Mouse (Mus musculus): ENCODE data around the gene Ptprd.

Gene Ptprd

DNA sequence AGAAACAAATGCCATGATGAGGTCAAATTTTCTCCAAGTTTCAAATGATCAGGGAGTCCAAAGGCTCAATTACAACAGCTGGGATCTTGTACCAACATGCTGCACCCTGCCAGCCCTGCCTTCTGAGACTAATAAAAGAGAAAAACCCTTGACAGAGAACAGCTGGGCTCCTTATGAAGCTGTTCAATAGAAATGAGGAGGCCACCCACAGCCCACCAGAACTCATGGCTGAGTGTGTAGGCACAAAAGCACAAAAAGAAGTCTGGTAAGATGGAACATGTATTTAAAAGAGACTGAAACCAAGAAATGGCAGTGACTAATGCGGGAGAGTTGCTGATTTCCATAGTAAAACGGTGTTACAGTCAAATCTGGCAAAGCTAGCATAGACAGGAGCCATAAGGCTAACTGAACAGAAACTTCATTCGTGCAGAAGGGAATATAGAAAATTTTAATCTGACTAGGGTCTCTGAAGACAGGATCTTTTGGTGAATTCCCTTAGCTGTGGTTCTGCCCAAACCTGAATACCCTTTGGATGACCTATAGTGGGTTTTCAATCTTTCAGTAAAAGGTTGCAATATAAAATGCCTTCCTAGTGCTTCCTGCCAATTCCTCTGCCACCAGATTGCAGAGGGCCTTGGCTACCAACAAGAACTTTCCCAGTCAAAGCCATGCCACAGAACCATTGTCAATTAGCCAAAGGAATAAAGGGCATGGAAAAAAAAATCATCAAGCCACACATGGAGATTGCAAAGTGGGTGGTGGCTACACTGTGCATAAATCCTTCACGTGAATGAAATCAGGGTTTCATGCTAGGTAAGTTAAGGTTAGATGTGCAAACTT is 1841.5 kb downstream of the Ptprd start:
- peak; percentile 39 to 55 for DNase-seq

GRCm38 (mm10) chr4:76369101-76369500 is 1842.7 kb downstream of the Ptprd start:
- no peak for DNase-seq

- DNase-seq = no peak
Observed at GRCm38 (mm10) chr4:76368291-76368690, 1843.5 kb downstream of the Ptprd start.

DNA sequence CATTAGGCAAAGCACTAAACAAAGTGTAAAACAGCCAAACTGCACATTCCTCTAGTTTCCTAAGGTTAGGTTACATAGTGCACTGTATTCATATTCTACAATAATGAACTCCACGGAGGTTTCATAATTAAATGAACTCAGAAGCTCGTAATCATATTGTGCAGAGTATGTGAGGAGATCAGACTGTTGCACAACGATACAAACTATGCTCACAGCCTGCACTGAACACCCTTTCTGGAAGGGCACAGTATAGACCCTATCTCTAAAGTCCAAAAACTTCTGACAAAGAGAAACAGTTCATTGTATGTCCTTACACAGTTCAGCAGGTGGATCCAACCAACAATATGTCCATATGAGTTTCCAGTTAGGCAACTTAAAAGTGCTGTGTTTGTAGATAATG is 1844.5 kb downstream of the Ptprd start:
- no peak for DNase-seq

GRCm38 (mm10) chr4:76365871-76366270 is 1845.9 kb downstream of the Ptprd start:
- peak; percentile 64 to 73 for DNase-seq

DNA sequence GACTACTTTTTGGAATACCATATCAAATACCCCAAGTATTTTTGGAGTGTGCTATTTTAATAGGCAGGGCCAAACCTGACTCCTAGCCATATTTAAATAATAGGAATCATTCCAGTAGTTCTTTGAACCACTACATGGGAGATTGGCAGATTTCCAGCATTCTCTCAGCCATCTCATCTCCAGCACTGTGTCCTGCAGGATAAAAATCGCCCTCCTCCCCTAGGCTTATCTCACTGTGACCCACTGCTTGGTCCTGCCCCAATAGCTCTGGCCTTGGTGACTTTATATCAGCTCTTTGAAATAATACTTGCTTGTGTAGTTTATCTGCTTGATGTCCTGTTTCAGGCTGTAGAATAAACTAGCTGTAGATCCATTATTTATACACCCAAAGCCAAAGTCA is 1850.2 kb downstream of the Ptprd start:
- no peak for DNase-seq

GRCm38 (mm10) chr4:76354167-76354566 is 1857.6 kb downstream of the Ptprd start:
- DNase-seq = no peak

DNA sequence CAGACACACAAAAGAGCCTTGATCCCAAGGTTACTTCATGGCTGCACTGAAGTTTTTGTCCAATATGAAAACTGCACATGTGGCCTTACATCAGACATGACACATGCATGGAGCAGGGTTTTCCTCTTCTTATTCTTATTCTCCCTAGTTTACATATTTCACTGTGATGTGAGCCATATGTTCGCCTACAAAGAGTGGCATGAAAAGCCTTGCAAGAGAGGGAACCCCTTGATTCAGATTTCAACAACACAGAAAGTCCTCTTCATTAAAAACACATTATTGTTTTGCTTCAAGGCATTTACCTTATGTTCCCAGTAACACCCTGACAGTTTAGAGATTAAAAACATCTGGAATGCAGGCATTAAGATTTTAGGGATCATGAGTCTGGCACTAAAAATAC is 1859.3 kb downstream of the Ptprd start:
- DNase-seq = no peak

GRCm38 (mm10) chr4:76351201-76351979 is 1860.4 kb downstream of the Ptprd start:
- DNase-seq = no peak

DNA sequence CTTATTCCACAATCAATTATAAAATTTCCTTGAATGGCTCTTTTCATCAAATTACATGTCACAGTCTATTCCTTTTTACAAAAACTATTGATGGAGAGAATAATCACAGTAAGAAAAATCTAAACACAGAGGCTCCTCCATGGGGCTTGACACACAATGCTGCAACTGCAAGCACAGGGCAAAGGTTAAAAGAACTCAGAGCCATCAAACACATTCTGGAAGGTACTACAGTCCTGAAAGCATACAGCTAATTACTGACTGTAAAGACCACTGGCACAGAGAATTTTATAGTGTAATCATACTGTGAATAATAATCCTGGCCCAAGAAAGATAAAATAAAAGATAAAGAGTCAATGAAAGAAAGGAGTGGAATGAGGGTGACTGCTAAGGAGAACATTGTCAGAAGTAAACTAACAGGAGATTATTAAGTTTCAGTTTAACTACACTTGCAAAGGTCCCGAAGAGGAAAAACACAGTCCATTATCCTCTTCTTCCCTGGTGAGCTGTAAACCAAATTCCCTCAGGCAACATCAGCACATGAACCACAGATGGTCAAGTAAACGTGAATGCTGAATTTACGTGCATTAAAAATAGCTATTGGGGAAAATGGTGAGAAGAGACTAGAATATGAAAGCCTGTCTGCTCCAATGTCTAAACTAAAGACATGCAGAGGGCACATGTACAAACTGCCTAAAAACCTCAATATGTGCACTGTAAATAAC is 1861.4 kb downstream of the Ptprd start:
- no peak for DNase-seq

DNA sequence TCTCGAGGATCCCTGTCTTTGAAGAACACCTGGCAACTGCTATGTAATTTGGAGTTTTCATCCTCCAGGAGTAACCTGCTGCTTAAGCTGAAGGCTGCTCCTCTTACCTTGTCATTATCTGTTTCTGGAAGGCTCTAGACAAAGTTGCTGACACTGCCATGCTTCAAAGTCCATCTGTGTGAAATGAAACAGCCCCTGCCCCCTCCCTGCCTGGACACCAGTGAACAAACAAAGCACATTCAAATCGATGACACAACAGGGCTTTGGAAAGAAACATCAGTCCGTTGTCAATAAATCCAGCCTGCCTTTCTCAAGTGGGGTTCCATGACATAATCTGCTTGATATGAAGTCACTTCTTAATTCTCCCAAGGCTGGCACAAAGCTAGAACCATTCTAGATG is 1867.7 kb downstream of the Ptprd start:
- no peak for DNase-seq

DNA sequence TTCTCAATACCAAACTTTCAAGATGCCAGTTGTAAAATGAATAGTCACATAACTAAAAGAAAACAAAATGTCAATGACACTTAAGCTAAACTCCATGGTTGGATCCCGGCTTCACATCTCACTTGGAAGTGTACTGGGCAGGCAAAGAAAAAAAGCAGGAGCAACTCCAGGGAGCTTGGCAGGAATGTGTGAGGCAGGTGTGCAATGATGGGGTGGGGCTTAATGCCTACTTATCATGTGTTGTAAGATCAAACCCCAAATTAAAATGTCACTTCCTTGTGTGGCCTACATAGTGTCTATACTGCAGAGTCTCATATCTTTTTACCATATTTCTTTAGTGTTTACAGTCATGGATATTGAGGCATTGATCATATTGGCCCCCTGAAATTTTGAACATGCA is 1873.8 kb downstream of the Ptprd start:
- no peak for DNase-seq

DNA sequence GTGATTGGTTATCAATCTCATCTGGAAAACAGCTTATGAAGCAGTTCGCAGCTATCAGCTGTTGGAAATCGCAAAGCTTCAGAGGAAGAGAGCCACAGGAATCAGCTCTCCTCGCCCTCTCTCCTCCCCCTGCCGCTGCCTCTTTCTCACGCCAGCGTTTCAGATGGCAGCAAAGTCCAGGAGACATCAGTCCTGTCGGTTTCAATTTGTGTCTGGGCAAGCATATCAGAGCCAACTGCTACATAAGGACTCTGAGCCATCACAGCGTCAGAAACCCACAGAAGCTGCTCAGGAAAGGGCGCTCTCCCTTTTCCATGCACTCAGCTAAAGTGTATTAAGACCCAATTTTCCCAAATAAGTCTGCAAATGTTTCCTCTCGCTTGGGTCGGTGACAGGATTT is 1884.4 kb downstream of the Ptprd start:
- peak; percentile 71 to 72 for DNase-seq

- DNase-seq = no peak
Observed at GRCm38 (mm10) chr4:76325646-76326045, 1886.1 kb downstream of the Ptprd start.

- peak; percentile 30 to 46 for DNase-seq
Observed at GRCm38 (mm10) chr4:76324928-76325327, 1886.8 kb downstream of the Ptprd start.

DNA sequence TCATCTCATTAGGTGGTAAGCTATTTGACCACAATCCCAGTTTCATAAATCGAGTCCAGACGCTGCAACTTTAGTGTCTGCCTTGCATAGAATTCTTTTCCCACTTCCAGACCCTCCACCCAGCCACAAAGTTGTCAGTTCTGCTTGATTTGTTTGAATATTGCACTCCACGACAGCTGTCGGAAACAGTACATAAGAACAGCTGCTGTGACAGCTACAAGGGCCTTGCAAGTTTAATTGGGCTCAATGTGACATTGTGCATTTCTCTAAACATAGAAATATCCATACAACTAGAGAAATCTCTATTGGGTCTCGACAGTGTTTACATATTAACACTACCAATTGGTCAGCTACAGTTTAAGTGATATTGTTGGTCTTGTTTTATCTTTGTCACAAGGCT is 1887.3 kb downstream of the Ptprd start:
- DNase-seq = no peak

DNA sequence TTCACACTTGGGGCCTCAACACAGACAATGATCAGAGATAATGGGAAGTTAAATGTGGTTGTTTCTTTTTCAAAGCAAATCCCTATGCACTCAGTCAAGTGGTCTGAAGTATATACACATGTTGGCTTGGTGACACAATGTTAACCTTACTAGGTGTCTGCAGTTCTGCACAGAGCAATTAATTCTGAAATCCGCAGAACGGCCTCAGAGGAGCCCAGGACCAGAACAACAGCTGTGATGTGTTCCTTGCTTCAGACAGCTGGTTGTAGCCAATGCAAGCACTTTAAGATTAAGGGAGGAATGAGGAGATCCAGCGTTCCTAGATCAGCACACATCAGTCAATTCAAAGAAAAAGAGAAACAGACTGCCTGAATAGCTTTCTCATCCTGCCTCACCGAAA is 1891.9 kb downstream of the Ptprd start:
- no peak for DNase-seq

GRCm38 (mm10) chr4:76315977-76316376 is 1895.8 kb downstream of the Ptprd start:
- no peak for DNase-seq

- DNase-seq = no peak
Observed at GRCm38 (mm10) chr4:76313749-76314148, 1898.0 kb downstream of the Ptprd start.

- no peak for DNase-seq
Observed at GRCm38 (mm10) chr4:76312593-76312992, 1899.2 kb downstream of the Ptprd start.

GRCm38 (mm10) chr4:76305987-76306386 is 1905.8 kb downstream of the Ptprd start:
- DNase-seq = no peak

- DNase-seq = no peak
Observed at GRCm38 (mm10) chr4:76297375-76297774, 1914.4 kb downstream of the Ptprd start.

DNA sequence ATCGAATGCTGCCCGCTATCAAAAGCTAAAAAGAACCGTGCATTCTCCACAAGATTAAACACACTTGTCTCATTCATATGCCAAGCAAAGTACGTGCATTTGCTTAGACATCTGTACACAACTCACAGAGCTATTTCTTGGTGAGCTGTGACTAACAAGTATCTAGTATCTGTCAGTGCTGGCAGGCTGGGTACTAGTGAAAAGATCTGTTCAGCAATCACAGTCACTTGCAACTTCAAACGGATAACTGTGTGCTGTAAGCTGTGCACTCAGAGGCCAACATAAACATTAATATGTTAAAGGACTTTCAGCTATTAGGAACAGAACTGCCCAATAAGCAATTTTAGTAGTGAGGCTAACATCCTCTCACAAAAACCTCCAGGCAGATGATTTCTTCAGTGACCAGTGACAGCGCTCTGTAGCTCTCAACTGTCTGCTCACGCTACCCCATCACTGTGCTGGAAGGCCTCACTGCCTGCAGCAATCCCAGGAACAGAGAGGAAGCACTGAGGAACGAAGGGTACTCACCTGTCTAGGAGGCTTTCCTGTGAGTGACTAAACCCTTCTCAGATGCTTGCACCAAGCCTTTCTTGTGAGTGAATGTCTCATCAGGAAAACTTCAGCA is 1918.9 kb downstream of the Ptprd start:
- DNase-seq = no peak

Data from cerebellum, postnatal 36 days (tissue).